Comparison of ENCODE assay signal across 9 mouse cellular contexts in genomic region chr12:53841928-53842671, GRCm38 (mm10).
DNase-seq lines count a peak whose midpoint lies in the region; ATAC-seq and TF ChIP-seq lines count a peak whose summit lies in the region.
"Had no signal": no experiment of that assay in that cellular context is flagged by ENCODE, and none has a peak within 500 bp of the region (broad histone marks: within the 10 kb centered on the region; RNA-seq: fewer than 3 reads in every experiment).

No protein-coding gene starts in this region.

- no peak for TF ChIP-seq CTCF in kidney, adult 2 months (conservative IDR thresholded peaks at IDR 0.05; ENCODE audit: insufficient read depth, insufficient read length, low read depth, low read length)

- H3K9ac ChIP-seq in liver, embryonic 12.5 days: 0 out of 2 replicates have a peak overlapping the region, but pooled peaks have one; percentile 1

- no peaks in the 10 kb centered on the region for H3K9me3 ChIP-seq in liver, embryonic 12.5 days (replicated peaks)

- DNase-seq in liver: no peak
- DNase-seq in brain, adult 2 months (ENCODE audit: low read depth, low spot score): peak; percentile 90
- DNase-seq in frontal cortex, postnatal 14 days (ENCODE audit: low spot score in 2 of 2): peak; percentile 36 to 39
- peak; percentile 62 to 78 for DNase-seq in right cerebral cortex, postnatal 10 days (ENCODE audit: low spot score in 2 of 2)
- DNase-seq in embryo, embryonic 11 days: no peak
- DNase-seq in kidney, adult 2 months: no peak

- WGBS in liver, embryonic 12.5 days (ENCODE audit: insufficient replicate concordance): 41% methylated on average over 16 of the region's 16 CpGs
- WGBS in kidney, adult 2 months: 64% methylated on average over 16 of the region's 16 CpGs

- 0 out of 2 replicates have a peak, but pooled peaks cover 4% of the 10 kb centered on the region for H3K27me3 ChIP-seq in liver, embryonic 12.5 days (replicated peaks)
- H3K27me3 ChIP-seq in kidney, adult 2 months (replicated peaks; ENCODE audit: control insufficient read depth, insufficient read depth, low read length): no peaks in the 10 kb centered on the region
- H3K27me3 ChIP-seq: Patski had no signal

- no peak overlapping the region for H3K4me3 ChIP-seq in liver, embryonic 12.5 days
- H3K4me3 ChIP-seq in kidney, adult 2 months (ENCODE audit: insufficient read depth, low read depth, low read length): no peak overlapping the region

- no peaks in the 10 kb centered on the region for H3K36me3 ChIP-seq in liver, embryonic 12.5 days
- H3K36me3 ChIP-seq in kidney, adult 2 months (ENCODE audit: control insufficient read depth, insufficient read depth, low read length): no peaks in the 10 kb centered on the region

- peak overlapping the region; percentile 56 for H3K27ac ChIP-seq in liver, embryonic 12.5 days
- H3K27ac ChIP-seq in kidney, adult 2 months (ENCODE audit: insufficient read depth, low read depth, low read length): no peak overlapping the region
- H3K27ac ChIP-seq: kidney, postnatal 0 days had no signal

- TF ChIP-seq POLR2A in kidney, adult 2 months (IDR thresholded peaks at IDR 0.05; ENCODE audit: low read depth, low read length): no peak

- H3K4me2 ChIP-seq in liver, embryonic 12.5 days: peak overlapping the region; percentile 9

- H3K4me1 ChIP-seq in liver, embryonic 12.5 days: peaks cover 39% of the 10 kb centered on the region
- H3K4me1 ChIP-seq in kidney, adult 2 months (ENCODE audit: control insufficient read depth, insufficient read depth, low read length): no peaks in the 10 kb centered on the region

- no peak for ATAC-seq in liver, embryonic 12.5 days
- ATAC-seq: Patski had no signal

Comparison
In these comparisons a context has a peak if more than half of its experiments do, and no peak if none do; other contexts are left out.
1. DNase-seq: peak in brain, adult 2 months (single experiment), frontal cortex, postnatal 14 days (2 of 2) and right cerebral cortex, postnatal 10 days (2 of 2); none in liver (single experiment), embryo, embryonic 11 days (single experiment) and kidney, adult 2 months (single experiment).